Mouse (Mus musculus) bone marrow, adult 2 months (tissue): ENCODE measurements around the gene Atp4a.

Experiments used
- CTCF ChIP-seq: fragments of 200-500 bp; IDR thresholded peaks from 2 replicates; pipeline ENCODE4 v1.5.1; 2011; ENCODE audit warnings: low read length, control low read depth; ENCODE audit not compliant: control insufficient read depth, insufficient read depth
- POLR2A ChIP-seq: fragments of 200-500 bp; IDR thresholded peaks from 2 replicates; pipeline ENCODE4 v1.6.1; 2011; ENCODE audit warnings: low read depth, mild to moderate bottlenecking, control low read depth, low read length, borderline replicate concordance; ENCODE audit not compliant: control insufficient read depth

- TF ChIP-seq CTCF (no peak), POLR2A (no peak)
These were observed 38.0 kb downstream of the Atp4a start for GRCm38 (mm10) chr7:30749824-30750606.
